Mouse (Mus musculus) embryonic fibroblast, embryonic 13.5 days (primary cell): Measurements from ENCODE around the gene Ripply3.

Experiments used
- CTCF ChIP-seq: IDR thresholded peaks from 2 replicates; pipeline ENCODE4 v1.5.1; 2011; ENCODE audit warnings: mild to moderate bottlenecking, control low read depth, low read length, moderate library complexity, borderline replicate concordance; ENCODE audit not compliant: insufficient read depth
- POLR2A ChIP-seq: IDR thresholded peaks from 2 replicates; pipeline ENCODE4 v1.6.1; 2011; ENCODE audit warnings: low read depth, mild to moderate bottlenecking, control low read depth, low read length, moderate library complexity

- TF ChIP-seq POLR2A: peak; percentile 82
- no peak for TF ChIP-seq CTCF
Observed at GRCm38 (mm10) chr16:94312663-94313228, 15.5 kb upstream of the Ripply3 start.
